Mouse (Mus musculus): ENCODE data around the gene Rag2. TPM values are rescaled to one million over a fixed set of nuclear protein-coding genes. Genes with fewer than 3 reads are reported as not detected.

Rag2 gene
- polyA plus RNA-seq, 1 experiment from 2014 or later: 0.37 TPM

- H3K9me3 ChIP-seq (replicated peaks): no peaks in the 10 kb centered on the region
- ATAC-seq: no peak
Measured at GRCm38 (mm10) chr2:101638979-101639839, 14.7 kb downstream of the Rag2 start.

GRCm38 (mm10) chr2:101639840-101640350, 15.4 kb downstream of the Rag2 start:
- no peak overlapping the region for H3K27ac ChIP-seq
- WGBS (ENCODE audit: insufficient replicate concordance): 62% methylated on average over 3 of the region's 3 CpGs
- no peak overlapping the region for H3K9ac ChIP-seq
- H3K4me3 ChIP-seq: no peak overlapping the region
- H3K36me3 ChIP-seq: no peaks in the 10 kb centered on the region
- H3K9me3 ChIP-seq (replicated peaks): no peaks in the 10 kb centered on the region
- H3K4me2 ChIP-seq: no peak overlapping the region
- no peak for ATAC-seq
- no peaks in the 10 kb centered on the region for H3K4me1 ChIP-seq
- no peaks in the 10 kb centered on the region for H3K27me3 ChIP-seq (replicated peaks)

More at GRCm38 (mm10) chr2:101638979-101639839, 14.7 kb downstream of the Rag2 start:
- no peak overlapping the region for H3K4me3 ChIP-seq
- 69% methylated on average over 7 of the region's 7 CpGs for whole genome bisulfite sequencing (ENCODE audit: insufficient replicate concordance)
- no peak overlapping the region for H3K27ac ChIP-seq
- no peaks in the 10 kb centered on the region for H3K27me3 ChIP-seq (replicated peaks)
- no peaks in the 10 kb centered on the region for H3K4me1 ChIP-seq
- H3K9ac ChIP-seq: no peak overlapping the region
- H3K36me3 ChIP-seq: no peaks in the 10 kb centered on the region
- H3K4me2 ChIP-seq: no peak overlapping the region

GRCm38 (mm10) chr2:101645841-101646240, 21.3 kb downstream of the Rag2 start:
- Histone ChIP-seq H3K4me3 (no peak overlapping the region), H3K9ac (no peak overlapping the region), H3K4me2 (no peak overlapping the region), H3K27ac (no peak overlapping the region), H3K9me3 (replicated peaks) (no peaks in the 10 kb centered on the region), H3K36me3 (no peaks in the 10 kb centered on the region), H3K4me1 (no peaks in the 10 kb centered on the region), H3K27me3 (replicated peaks) (no peaks in the 10 kb centered on the region)
- no peak for ATAC-seq
- 64% methylated on average over 1 of the region's 1 CpGs for WGBS (ENCODE audit: insufficient replicate concordance)

GRCm38 (mm10) chr2:101648361-101648760, 23.8 kb downstream of the Rag2 start:
- Histone ChIP-seq H3K4me2 (no peak overlapping the region), H3K9ac (no peak overlapping the region), H3K4me3 (no peak overlapping the region), H3K9me3 (replicated peaks) (no peaks in the 10 kb centered on the region), H3K27ac (no peak overlapping the region), H3K4me1 (peaks cover 9% of the 10 kb centered on the region; the same call in 1 of the 2 replicates), H3K36me3 (no peaks in the 10 kb centered on the region), H3K27me3 (replicated peaks) (0 out of 2 replicates have a peak, but pooled peaks cover under 1% of the 10 kb centered on the region)
- ATAC-seq: no peak
- 55% methylated on average over 2 of the region's 2 CpGs for WGBS (ENCODE audit: insufficient replicate concordance)

- Histone ChIP-seq H3K27ac (no peak within 1 kb of the TSS), H3K9me3 (replicated peaks) (no peaks in the 10 kb centered on the region), H3K9ac (no peak within 1 kb of the TSS), H3K4me1 (peaks cover 9% of the 10 kb centered on the region; the same call in 1 of the 2 replicates), H3K27me3 (replicated peaks) (0 out of 2 replicates have a peak, but pooled peaks cover 2% of the 10 kb centered on the region), H3K36me3 (no peaks in the 10 kb centered on the region), H3K4me2 (no peak within 1 kb of the TSS), H3K4me3 (no peak within 1 kb of the TSS)
- ATAC-seq: no peak
- WGBS (ENCODE audit: insufficient replicate concordance): 36% methylated on average over 8 of the region's 8 CpGs
Measured at GRCm38 (mm10) chr2:101649114-101649671, 24.7 kb downstream of the Rag2 start, which contains the start of the genes Rag1 and B230118H07Rik. Gene Rag1 (minus strand): TSS chr2:101649501. Gene B230118H07Rik (minus strand): TSS chr2:101649532.

GRCm38 (mm10) chr2:101650446-101650845, 25.9 kb downstream of the Rag2 start:
- WGBS (ENCODE audit: insufficient replicate concordance): 47% methylated on average over 1 of the region's 1 CpGs
- no peak overlapping the region for H3K27ac ChIP-seq
- no peak overlapping the region for H3K4me2 ChIP-seq
- H3K9ac ChIP-seq: no peak overlapping the region
- no peaks in the 10 kb centered on the region for H3K9me3 ChIP-seq (replicated peaks)
- H3K4me3 ChIP-seq: no peak overlapping the region
- H3K36me3 ChIP-seq: no peaks in the 10 kb centered on the region
- peaks cover 9% of the 10 kb centered on the region; the same call in 1 of the 2 replicates for H3K4me1 ChIP-seq
- no peak for ATAC-seq
- 0 out of 2 replicates have a peak, but pooled peaks cover 2% of the 10 kb centered on the region for H3K27me3 ChIP-seq (replicated peaks)

- WGBS (ENCODE audit: insufficient replicate concordance): 35% methylated on average over 14 of the region's 14 CpGs
- Histone ChIP-seq H3K4me3 (peak overlapping the region; percentile 23), H3K27me3 (replicated peaks) (0 out of 2 replicates have a peak, but pooled peaks cover 2% of the 10 kb centered on the region), H3K27ac (no peak overlapping the region), H3K9me3 (replicated peaks) (no peaks in the 10 kb centered on the region), H3K4me1 (peaks cover 9% of the 10 kb centered on the region; the same call in 1 of the 2 replicates), H3K9ac (no peak overlapping the region), H3K36me3 (no peaks in the 10 kb centered on the region), H3K4me2 (peak overlapping the region; percentile 58)
- peak; percentile 52 for ATAC-seq
Measured at GRCm38 (mm10) chr2:101652204-101652920, 27.8 kb downstream of the Rag2 start.

GRCm38 (mm10) chr2:101652921-101653597, 28.5 kb downstream of the Rag2 start:
- peaks cover 9% of the 10 kb centered on the region; the same call in 1 of the 2 replicates for H3K4me1 ChIP-seq
- peak; percentile 51; the same call in 1 of the 2 replicates for ATAC-seq
- H3K36me3 ChIP-seq: no peaks in the 10 kb centered on the region
- H3K27me3 ChIP-seq (replicated peaks): 0 out of 2 replicates have a peak, but pooled peaks cover 2% of the 10 kb centered on the region
- H3K9me3 ChIP-seq (replicated peaks): no peaks in the 10 kb centered on the region
- H3K4me3 ChIP-seq: peak overlapping the region; percentile 23
- peak overlapping the region; percentile 58 for H3K4me2 ChIP-seq
- H3K27ac ChIP-seq: no peak overlapping the region
- no peak overlapping the region for H3K9ac ChIP-seq
- WGBS (ENCODE audit: insufficient replicate concordance): 15% methylated on average over 14 of the region's 14 CpGs

- H3K9ac ChIP-seq: no peak overlapping the region
- H3K4me2 ChIP-seq: no peak overlapping the region
- no peaks in the 10 kb centered on the region for H3K36me3 ChIP-seq
- H3K4me3 ChIP-seq: no peak overlapping the region
- WGBS (ENCODE audit: insufficient replicate concordance): 55% methylated on average over 2 of the region's 2 CpGs
- no peak overlapping the region for H3K27ac ChIP-seq
- no peaks in the 10 kb centered on the region for H3K9me3 ChIP-seq (replicated peaks)
- peaks cover 6% of the 10 kb centered on the region; the same call in 1 of the 2 replicates for H3K27me3 ChIP-seq (replicated peaks)
- H3K4me1 ChIP-seq: no peaks in the 10 kb centered on the region
- no peak for ATAC-seq
Measured at GRCm38 (mm10) chr2:101660536-101660935, 36.0 kb downstream of the Rag2 start.

- H3K4me3 ChIP-seq: no peak overlapping the region
- H3K4me1 ChIP-seq: no peaks in the 10 kb centered on the region
- H3K27me3 ChIP-seq (replicated peaks): peaks cover 6% of the 10 kb centered on the region; the same call in 1 of the 2 replicates
- no peaks in the 10 kb centered on the region for H3K9me3 ChIP-seq (replicated peaks)
- no peaks in the 10 kb centered on the region for H3K36me3 ChIP-seq
- H3K27ac ChIP-seq: no peak overlapping the region
- 0 out of 2 replicates have a peak, but pooled peaks have one; percentile 30 for ATAC-seq
- H3K9ac ChIP-seq: no peak overlapping the region
- 23% methylated on average over 9 of the region's 9 CpGs for WGBS (ENCODE audit: insufficient replicate concordance)
- no peak overlapping the region for H3K4me2 ChIP-seq
Measured at GRCm38 (mm10) chr2:101665058-101665702, 40.7 kb downstream of the Rag2 start.

Data from liver, embryonic 12.5 days (tissue).